Mouse (Mus musculus): ENCODE data around the gene Metap2.

GRCm38 (mm10) chr10:93945843-93946499, 49.1 kb upstream of the Metap2 start:
- TF ChIP-seq TCF12 (IDR thresholded peaks at IDR 0.05; ENCODE audit: insufficient read depth, poor library complexity, severe bottlenecking): peak; percentile 14
- TF ChIP-seq POLR2A (IDR thresholded peaks at IDR 0.05; ENCODE audit: insufficient read length, low read depth): no peak
